Mouse (Mus musculus) cerebellum, postnatal 14 days (tissue): Measurements from ENCODE around the gene Kcnh5.
A peak's percentile ranks its signal among the peaks of the same experiment; 100 is the strongest.

Source experiments
- DNase-seq, 2 experiments: peaks; one replicate each; pipeline ENCODE4 v3.0.0; 2021; ENCODE audit warnings: mixed read lengths in 2 of 2

Gene Kcnh5

DNA sequence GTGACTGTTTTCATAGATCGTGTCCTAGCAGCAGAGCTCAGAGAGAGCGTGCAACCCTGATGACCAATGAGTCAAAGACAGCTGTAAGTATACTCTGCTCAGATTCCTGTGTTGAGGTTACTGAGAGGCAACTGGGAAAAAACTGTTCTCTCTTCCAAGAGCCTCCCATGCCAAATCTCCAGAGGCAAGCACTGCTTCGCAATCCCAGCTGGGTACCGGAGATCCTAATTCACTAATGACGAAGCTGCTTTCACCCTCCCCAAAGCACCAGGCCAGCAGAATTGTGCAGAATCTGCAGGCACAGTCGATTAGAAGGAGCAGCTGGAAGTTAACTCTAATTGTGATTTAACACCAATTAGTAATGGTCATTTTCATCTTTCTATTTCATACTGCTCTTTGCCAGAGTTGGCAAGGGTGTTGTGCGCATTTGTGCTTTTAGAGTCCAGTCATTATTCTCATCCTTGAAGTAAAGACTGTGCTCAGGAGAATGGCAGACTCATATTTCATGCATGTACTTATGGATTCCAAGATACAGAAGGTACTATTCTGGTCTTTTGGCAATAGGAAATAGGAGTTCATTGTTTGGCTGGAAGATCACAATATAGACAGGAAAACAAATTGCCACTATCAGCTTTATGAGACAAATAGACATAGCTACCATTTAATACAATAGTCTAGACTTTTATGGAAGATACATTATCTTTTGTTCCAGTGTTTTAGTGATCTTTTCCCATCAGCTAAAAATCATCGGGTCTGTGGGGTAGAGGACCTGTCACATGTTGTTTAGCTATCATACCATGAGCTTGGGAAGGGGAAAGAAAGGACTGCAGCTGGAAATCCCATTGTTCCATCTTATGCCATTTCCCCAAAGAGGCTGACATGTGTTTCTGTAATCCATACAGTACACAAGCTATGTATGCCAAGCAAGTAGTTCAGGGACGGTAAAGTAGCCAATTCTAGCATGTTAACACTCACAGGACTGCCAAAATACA is 225.7 kb downstream of the Kcnh5 start:
- peak; percentile 2 for DNase-seq

DNA sequence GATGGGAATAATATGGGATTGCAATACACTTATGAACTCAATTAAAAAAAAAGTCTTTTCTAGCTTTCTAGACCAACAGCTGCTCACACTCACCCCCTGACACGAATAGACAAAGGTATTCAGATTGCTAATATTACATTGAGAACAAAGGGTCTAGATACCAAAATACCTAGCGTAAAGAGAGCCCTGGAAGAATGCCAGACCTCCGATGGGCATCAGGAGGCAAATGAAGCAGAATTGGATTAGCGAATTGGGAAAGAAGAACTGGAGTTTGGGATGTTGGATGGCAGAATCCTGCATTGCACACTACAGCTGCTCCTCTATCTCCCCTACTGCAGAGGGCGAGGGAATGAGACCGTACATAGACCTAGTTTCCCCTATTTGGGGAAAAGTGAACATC is 275.8 kb downstream of the Kcnh5 start:
- DNase-seq = peak; percentile 25 to 32

DNA sequence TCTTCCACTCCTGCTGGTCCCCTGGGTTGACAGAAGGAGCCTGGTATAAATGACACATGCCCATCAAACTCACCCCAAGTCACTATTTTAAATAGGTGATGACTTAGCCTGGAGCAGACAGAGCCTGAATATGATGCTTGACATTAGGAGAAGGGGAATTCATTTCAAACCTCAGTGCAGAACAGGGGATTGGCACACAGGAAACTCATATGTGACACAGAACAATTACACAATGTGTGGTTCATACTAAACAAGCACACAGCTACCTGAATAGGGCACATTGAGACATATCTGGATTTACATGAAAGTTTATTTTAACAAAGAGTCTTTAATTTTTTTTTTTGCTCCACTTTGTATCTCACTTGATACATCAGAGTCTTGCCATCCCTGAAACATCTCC is 276.4 kb downstream of the Kcnh5 start:
- DNase-seq = no peak

DNA sequence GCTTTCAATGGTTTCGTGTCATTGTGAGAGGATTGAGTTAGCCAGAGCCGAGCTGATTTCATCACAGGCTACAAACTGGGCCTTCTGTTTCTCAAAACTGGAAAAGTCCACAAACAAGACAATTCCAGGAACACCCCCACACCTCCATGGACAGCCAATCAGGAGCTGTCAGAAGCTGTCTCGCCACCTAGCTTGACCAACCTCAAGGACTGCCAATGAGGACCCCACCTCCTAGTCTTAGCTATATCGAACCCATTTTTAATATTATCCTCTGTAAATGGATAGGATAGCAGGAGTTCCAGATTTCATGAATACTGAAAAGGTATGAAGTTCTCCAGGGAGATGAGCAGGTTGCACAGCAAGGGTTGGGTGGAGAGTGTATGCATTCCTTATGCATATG is 278.1 kb downstream of the Kcnh5 start:
- DNase-seq = no peak

DNA sequence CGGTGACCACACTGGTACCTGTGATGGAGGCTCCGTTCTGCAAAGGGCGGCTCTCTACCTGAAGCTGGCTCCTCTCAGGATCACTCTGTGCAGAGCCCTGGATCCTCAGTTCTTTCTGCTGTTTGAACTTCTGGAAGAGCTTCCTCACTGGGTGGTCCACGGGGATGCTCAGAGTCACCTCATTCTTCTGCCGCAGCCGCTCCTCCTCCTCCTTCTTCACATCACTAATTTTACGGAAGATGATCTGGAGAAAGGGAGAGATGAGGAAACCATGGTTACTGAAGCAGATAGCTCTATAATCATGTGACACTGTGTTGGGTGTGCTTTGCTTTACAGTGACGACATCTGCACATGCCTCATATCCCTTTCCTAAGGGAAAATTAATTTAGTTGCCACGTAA is 278.9 kb downstream of the Kcnh5 start:
- DNase-seq = no peak

DNA sequence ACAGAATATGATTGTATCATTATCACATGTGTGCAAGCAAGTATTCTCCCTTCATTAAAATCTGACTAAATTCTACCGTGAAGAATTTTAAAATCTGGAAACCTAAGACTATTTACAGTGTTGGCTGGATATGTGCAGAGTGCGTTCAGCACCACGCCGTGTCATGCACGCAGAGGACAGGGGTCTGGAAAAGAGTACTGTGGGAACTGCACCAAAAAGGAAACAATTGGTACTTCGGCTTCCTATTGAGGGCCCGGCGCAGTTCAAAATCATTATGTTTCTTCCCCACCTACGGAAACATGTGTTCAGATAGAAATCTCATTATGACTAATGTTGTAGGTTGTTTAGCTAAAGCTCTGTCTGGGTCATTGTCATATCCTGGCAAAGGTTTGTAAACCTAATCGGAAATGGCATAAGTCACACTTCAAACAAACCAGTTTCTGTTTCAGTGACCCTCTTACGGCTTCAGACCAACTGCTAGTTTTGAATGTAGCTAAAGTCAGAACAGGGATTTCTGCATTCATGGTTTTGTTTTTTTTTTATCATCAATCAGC is 282.2 kb downstream of the Kcnh5 start:
- no peak for DNase-seq

DNA sequence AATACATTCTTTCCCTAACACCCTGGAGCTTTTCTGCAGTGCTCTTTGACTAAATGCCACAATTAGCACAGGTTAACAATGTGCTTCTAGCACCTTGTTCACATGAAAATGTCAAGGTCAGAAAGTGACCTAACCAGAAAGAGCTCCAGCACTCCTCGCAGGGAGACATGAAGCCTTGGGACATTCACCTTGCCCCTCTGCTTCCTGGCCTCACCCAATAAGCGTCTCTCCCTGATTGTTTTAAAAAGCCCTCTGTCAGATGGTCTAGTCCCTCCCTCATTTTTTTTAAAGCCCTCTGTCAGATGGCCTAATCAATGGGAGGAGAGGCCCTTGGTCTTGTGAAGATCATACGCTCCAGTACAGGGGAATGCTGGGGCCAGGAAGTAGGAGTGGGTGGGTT is 287.7 kb downstream of the Kcnh5 start:
- no peak for DNase-seq

DNA sequence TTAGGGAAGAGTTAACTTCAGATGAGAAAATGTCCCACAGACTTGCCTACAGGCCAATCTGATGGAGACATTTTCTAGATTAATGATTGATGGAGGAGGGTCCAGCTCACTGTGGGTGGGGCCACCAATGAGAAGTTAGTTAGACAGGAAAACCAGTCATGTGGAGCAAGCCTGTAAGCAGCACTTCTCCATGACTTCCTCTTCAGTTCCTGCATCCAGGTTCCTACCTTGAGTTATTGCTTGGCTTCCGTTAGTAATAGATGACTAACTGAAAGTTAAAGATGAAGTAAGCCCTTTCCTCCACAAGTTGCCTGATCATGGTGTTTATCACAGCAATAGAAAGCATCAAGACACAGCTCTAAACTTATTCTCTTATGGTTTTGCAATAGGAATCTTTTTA is 290.1 kb downstream of the Kcnh5 start:
- DNase-seq = no peak

DNA sequence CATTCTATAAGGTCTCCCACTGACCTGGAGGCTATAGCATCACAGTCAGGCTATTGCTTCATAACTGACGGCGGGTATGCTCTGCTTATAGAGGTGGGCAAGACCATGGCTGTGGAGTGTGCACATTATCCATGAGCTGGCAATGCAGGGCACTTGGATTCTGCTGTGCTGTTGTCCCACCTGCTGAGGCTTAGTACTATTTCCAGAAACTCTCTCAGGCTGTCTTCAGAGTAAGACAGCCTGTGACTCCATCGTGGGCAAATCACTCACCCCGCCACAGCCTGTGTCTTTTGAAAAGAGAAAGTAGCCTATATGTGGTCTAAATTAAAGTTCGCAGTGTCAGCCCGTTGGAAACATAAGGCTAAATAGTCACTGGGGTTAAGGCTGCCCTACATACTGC is 295.8 kb downstream of the Kcnh5 start:
- no peak for DNase-seq

DNA sequence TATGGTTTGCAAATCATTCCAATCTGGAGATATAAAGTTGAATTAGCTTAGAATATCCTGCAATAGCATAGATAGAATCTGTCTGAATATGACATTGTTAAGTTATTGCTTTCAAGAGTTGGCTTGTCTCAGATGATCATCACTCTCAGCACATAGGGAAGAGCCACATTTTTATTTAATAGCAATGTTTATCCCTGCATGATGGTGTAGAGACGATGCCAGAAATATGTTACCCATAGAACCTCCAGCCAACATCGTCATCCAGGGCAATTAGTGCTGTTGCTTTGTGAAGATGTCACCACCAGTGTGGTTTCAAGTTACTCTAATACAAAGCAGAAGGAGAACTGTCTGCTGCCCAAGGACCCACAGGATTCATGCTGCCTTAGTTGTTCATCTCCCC is 321.5 kb downstream of the Kcnh5 start:
- peak; percentile 14 to 24 for DNase-seq

DNA sequence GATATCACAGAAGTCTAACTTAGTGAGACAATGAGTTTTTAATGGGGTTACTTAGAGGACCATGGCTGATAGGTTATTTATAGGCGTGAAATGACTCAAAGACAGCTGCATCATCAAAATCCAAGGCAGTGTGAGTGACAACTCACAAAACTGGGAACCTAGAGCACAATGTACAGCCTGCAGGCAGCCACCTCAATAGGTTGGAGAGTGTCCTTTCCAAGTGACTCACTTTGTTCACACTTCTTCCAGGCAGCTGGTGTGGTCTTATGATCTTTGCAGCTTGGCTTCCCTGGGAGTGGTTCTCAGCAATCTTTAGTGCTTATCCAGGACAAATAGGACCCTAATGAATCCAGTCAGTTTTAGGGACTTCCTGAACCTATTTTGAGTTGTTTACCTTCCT is 322.9 kb downstream of the Kcnh5 start:
- DNase-seq = no peak

DNA sequence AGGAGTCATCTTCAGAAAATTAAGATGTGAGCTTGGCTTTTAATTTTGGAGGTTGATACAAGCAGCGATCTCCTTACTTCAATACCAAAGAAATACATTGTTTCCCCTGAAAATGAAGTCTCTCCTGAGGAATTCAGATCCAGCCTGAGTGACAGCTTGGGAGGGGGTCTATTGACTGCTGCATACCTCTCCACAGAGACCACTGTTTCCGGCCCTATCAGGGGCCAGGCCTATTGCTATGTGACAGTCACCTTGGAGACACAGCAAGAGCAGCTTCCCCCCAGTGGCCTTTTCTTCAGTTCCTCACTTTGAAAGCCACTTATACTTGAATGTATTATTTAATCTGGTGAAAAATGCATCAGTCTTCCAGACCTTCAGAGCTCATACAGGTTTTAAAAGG is 326.8 kb downstream of the Kcnh5 start:
- no peak for DNase-seq

DNA sequence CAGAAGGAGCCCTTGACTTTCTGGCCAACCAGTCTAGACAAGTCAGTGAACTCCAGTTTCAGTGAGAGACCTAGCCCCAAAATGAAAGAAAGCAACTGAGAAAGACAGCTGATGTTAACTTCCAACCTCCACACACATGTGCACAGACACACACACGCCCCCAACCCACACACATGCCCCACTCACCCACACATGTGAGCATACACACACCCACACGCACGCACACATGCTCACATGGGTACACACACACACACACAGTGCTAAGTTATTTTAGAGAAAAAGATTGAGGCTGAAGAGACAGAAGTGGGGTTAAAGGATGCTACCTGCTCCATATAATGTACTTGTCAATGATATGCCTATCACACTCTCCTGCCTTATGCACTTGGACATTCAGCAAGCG is 327.2 kb downstream of the Kcnh5 start:
- DNase-seq = no peak

DNA sequence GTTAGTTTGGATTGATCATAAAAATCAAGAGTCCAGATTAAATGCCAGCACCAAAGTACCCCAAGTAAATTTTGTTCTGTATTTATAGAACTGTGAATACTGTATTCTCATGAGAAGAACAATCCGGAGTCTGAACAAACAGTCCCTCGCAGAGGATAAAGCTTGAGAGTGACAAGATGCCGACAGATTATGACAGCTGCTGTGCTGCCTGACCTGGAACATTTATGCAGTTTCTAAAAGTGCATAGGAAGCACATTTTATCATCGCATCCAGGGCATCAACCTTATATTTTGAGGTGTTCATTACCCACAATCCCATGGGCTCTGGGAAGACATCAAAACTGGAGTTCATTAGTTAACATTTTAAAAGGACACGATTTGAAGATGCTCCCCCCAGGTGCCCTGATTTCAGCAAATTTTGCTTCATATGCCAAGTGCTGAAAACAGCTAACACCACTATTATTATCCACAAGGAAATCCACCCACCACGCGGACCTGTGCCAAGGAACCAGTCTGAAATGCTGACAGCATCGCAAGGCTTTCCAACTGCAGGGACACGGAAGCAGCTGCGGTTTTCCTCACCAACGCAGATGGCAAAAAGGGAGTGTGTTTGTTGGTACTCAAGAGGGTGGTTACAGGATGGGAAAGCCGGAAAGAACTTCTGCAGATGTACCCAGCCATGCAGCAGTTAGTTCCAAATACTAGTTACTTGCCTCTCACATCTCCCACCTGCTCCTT is 328.4 kb downstream of the Kcnh5 start:
- peak; percentile 65 to 75 for DNase-seq
